Mouse (Mus musculus) subcutaneous adipose tissue, adult 2 months (tissue): ENCODE results near the gene Slc9a5. TPM values are rescaled to one million over a fixed set of nuclear protein-coding genes. Genes with fewer than 3 reads are reported as not detected.

ENCODE experiments used
- polyA plus RNA-seq: library from polyadenylated mRNA; depleted of rRNA; stranded (reverse); fragments of >200 nt; gene quantifications from 2 replicates; pipeline ENCODE4 v1.2.3, GENCODE M21; 2012; ENCODE audit warnings: low replicate concordance; rRNA removed

The Slc9a5 gene
- polyA plus RNA-seq = 6.8 and 9.4 TPM in 2 replicates

GRCm38 (mm10) chr8:105348450-105349095, at the start of gene Slc9a5:
Gene Slc9a5, plus strand, starts transcription at chr8:105348843.

GRCm38 (mm10) chr8:105305211-105306145, 43.2 kb upstream of the Slc9a5 start, which contains the start of gene Elmo3:
Gene Elmo3, plus strand, starts transcription at chr8:105305601.

GRCm38 (mm10) chr8:105326141-105326672, 22.4 kb upstream of the Slc9a5 start, which contains the start of the genes Lrrc29 and Tmem208:
Gene Lrrc29, minus strand, starts transcription at chr8:105326278.
Gene Tmem208, plus strand, starts transcription at chr8:105326354.

GRCm38 (mm10) chr8:105347428-105348221, 1.0 kb upstream of the Slc9a5 start, which contains the start of gene Fhod1:
Gene Fhod1, minus strand, starts transcription at chr8:105347953.

DNA sequence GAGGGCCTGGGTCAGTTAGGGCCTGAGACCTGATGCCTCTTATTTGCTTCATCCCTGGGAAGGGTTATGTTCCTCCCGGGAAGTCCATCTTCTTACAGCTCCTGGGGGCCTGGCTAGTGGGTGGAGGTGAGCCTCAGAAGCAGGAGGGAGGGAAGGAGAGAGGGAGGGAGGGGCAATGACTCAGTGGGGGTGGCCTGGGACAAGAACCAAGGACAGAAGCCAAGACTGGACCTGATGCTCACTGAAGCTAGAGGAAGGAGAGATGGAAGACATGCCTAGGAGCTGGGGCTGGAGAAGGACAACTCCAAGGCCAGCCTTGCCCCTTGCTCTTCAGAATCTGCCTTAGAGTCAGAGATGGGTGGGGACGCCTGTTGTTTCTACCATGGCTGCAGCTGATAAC, 24.4 kb downstream of the Slc9a5 start, which contains the start of gene Plekhg4:
Plekhg4 (plus strand) TSS at position 243 of the 400 bp plus-strand sequence.

GRCm38 (mm10) chr8:105413391-105413790, 64.7 kb downstream of the Slc9a5 start, which contains the start of the genes Kctd19 and Lrrc36:
Gene Kctd19, minus strand, starts transcription at chr8:105413502.
Gene Lrrc36, plus strand, starts transcription at chr8:105413571.

Other genes starting within 250 kb of the Slc9a5 start
- gene Ces4a, start 217.0 kb upstream of the Slc9a5 start, polyA plus RNA-seq = 0.16 and 0.36 TPM in 2 replicates
- gene Cbfb, start 178.2 kb upstream of the Slc9a5 start, polyA plus RNA-seq = 7.8 and 11.2 TPM in 2 replicates
- 28.2 and 29.9 TPM in 2 replicates for gene D230025D16Rik, start 123.7 kb upstream of the Slc9a5 start, polyA plus RNA-seq
- gene B3gnt9, start 93.7 kb upstream of the Slc9a5 start, polyA plus RNA-seq = 13.4 and 50.4 TPM in 2 replicates
- gene Tradd, start 84.2 kb upstream of the Slc9a5 start, polyA plus RNA-seq = 12.2 and 22.8 TPM in 2 replicates
- 12.3 and 13.4 TPM in 2 replicates for gene Fbxl8, start 84.2 kb upstream of the Slc9a5 start, polyA plus RNA-seq
- 5.2 and 7.1 TPM in 2 replicates for gene Hsf4, start 79.0 kb upstream of the Slc9a5 start, polyA plus RNA-seq
- 6.3 and 25.9 TPM in 2 replicates for gene Nol3, start 72.7 kb upstream of the Slc9a5 start, polyA plus RNA-seq
- gene 4931428F04Rik, start 59.0 kb upstream of the Slc9a5 start, polyA plus RNA-seq = 3.5 and 7.2 TPM in 2 replicates
- gene Exoc3l, start 52.7 kb upstream of the Slc9a5 start, polyA plus RNA-seq = 15.9 and 22.9 TPM in 2 replicates
- gene E2f4, start 51.2 kb upstream of the Slc9a5 start, polyA plus RNA-seq = 90.1 and 142 TPM in 2 replicates
- 24.6 and 26.8 TPM in 2 replicates for gene Elmo3, start 43.2 kb upstream of the Slc9a5 start, polyA plus RNA-seq
- 7.1 and 10.5 TPM in 2 replicates for gene Lrrc29, start 22.6 kb upstream of the Slc9a5 start, polyA plus RNA-seq
- 93.5 and 101 TPM in 2 replicates for gene Tmem208, start 22.5 kb upstream of the Slc9a5 start, polyA plus RNA-seq
- gene Fhod1, start 890 bp upstream of the Slc9a5 start, polyA plus RNA-seq = 30.4 and 43.5 TPM in 2 replicates
- gene Plekhg4, start 24.4 kb downstream of the Slc9a5 start, polyA plus RNA-seq = 0.76 and 1.2 TPM in 2 replicates
- gene Kctd19, start 64.7 kb downstream of the Slc9a5 start, polyA plus RNA-seq = 0.26 and 1.1 TPM in 2 replicates
- 3.0 and 4.1 TPM in 2 replicates for gene Lrrc36, start 64.7 kb downstream of the Slc9a5 start, polyA plus RNA-seq
- gene Tppp3, start 122.7 kb downstream of the Slc9a5 start, polyA plus RNA-seq = 171 and 479 TPM in 2 replicates
- gene Zdhhc1, start 148.1 kb downstream of the Slc9a5 start, polyA plus RNA-seq = 51.5 and 98.0 TPM in 2 replicates
- gene Hsd11b2, start 169.9 kb downstream of the Slc9a5 start, polyA plus RNA-seq = 3.3 and 572 TPM in 2 replicates
- gene Atp6v0d1, start 217.2 kb downstream of the Slc9a5 start, polyA plus RNA-seq = 150 and 241 TPM in 2 replicates